Mouse (Mus musculus): ENCODE results near the gene T. TPM values are rescaled to one million over a fixed set of nuclear protein-coding genes. Genes with fewer than 3 reads are reported as not detected.

Gene T
- total RNA-seq, 2 experiments from 2014 or later: not detected

Other genes with a start within 250 kb of the T start
- not detected for gene Ccr6, start 198.4 kb upstream of the T start, total RNA-seq (2021)
- gene Mpc1, start 151.5 kb upstream of the T start, total RNA-seq (2021): 100 to 1,000 TPM; 418 to 491 TPM
- gene Sft2d1, start 123.3 kb upstream of the T start, total RNA-seq (2021): 1 to 10 TPM; 6.0 to 7.0 TPM
- gene Prr18, start 97.0 kb upstream of the T start, total RNA-seq (2021): not detected
- not detected for gene T2, start 78.4 kb upstream of the T start, total RNA-seq (2021)
- 1 to 10 TPM; 3.5 to 4.4 TPM for gene Pde10a, start 90.9 kb downstream of the T start, total RNA-seq (2021)
- gene Gm17087, start 132.5 kb downstream of the T start, total RNA-seq (2021): not detected

All from gastrocnemius, adult 18-20 months (tissue).